Mouse (Mus musculus) spleen, postnatal 14 days (tissue): ENCODE data around the gene Cyp26b1.
A peak's percentile ranks its signal among the peaks of the same experiment; 100 is the strongest.
"Not testable (repeated sequence)": the region's sequence is repeated elsewhere in the genome, so short reads cannot be mapped to it uniquely, and the experiment has no call there.

Experiments used
- DNase-seq, 2 experiments: peaks; one replicate each; pipeline ENCODE4 v3.0.0; 2021 to 2022; ENCODE audit warnings: low spot score in 2 of 2

Cyp26b1 gene

GRCm38 (mm10) chr6:84593693-84594092 is at the start of gene Cyp26b1:
Gene Cyp26b1, minus strand, starts transcription at chr6:84593908.
- DNase-seq: no peak

GRCm38 (mm10) chr6:84641062-84641431 is 47.3 kb upstream of the Cyp26b1 start:
- no peak for DNase-seq

GRCm38 (mm10) chr6:84640324-84641061 is 46.8 kb upstream of the Cyp26b1 start:
- no peak for DNase-seq

- DNase-seq: no peak
These were observed 44.5 kb upstream of the Cyp26b1 start for GRCm38 (mm10) chr6:84638206-84638605.

GRCm38 (mm10) chr6:84631588-84631987 is 37.9 kb upstream of the Cyp26b1 start:
- no peak for DNase-seq

- DNase-seq: no peak
These were observed 36.6 kb upstream of the Cyp26b1 start for GRCm38 (mm10) chr6:84630276-84630675.

GRCm38 (mm10) chr6:84628831-84629230 is 35.1 kb upstream of the Cyp26b1 start:
- DNase-seq: no peak

- no peak for DNase-seq
These were observed 32.7 kb upstream of the Cyp26b1 start for GRCm38 (mm10) chr6:84626398-84626797.

GRCm38 (mm10) chr6:84619166-84619565 is 25.5 kb upstream of the Cyp26b1 start:
- DNase-seq: no peak

- DNase-seq: no peak
These were observed 23.3 kb upstream of the Cyp26b1 start for GRCm38 (mm10) chr6:84617051-84617450.

- DNase-seq: no peak
These were observed 22.9 kb upstream of the Cyp26b1 start for GRCm38 (mm10) chr6:84616586-84616985.

GRCm38 (mm10) chr6:84613561-84613960 is 19.9 kb upstream of the Cyp26b1 start:
- no peak for DNase-seq

- no peak for DNase-seq
These were observed 7.6 kb upstream of the Cyp26b1 start for GRCm38 (mm10) chr6:84601136-84601889.

GRCm38 (mm10) chr6:84599296-84599695 is 5.6 kb upstream of the Cyp26b1 start:
- not testable (repeated sequence) for DNase-seq

- DNase-seq: no peak
These were observed 5.0 kb upstream of the Cyp26b1 start for GRCm38 (mm10) chr6:84598725-84599124.

GRCm38 (mm10) chr6:84594626-84595025 is 918 bp upstream of the Cyp26b1 start:
- no peak for DNase-seq

GRCm38 (mm10) chr6:84590961-84591745 is 2.6 kb downstream of the Cyp26b1 start:
- no peak for DNase-seq

- peak in 1 of 2 experiments; percentile 52 for DNase-seq
These were observed 3.7 kb downstream of the Cyp26b1 start for GRCm38 (mm10) chr6:84589742-84590686.

- no peak for DNase-seq
These were observed 4.6 kb downstream of the Cyp26b1 start for GRCm38 (mm10) chr6:84588895-84589652.

GRCm38 (mm10) chr6:84588221-84588894 is 5.3 kb downstream of the Cyp26b1 start:
- DNase-seq: no peak
